Mouse (Mus musculus) lung, postnatal 0 days (tissue): Measurements from ENCODE around the gene Arhgap28.

Experiments used
- CTCF ChIP-seq: IDR thresholded peaks from 2 replicates; pipeline ENCODE4 v1.5.1; 2016; ENCODE audit warnings: antibody characterized with exemption, mild to moderate bottlenecking
- EP300 ChIP-seq: IDR thresholded peaks from 2 replicates; pipeline ENCODE4 v1.6.1; 2016; ENCODE audit warnings: antibody characterized with exemption, mild to moderate bottlenecking, control low read depth

GRCm38 (mm10) chr17:67837351-67838090, 166.4 kb downstream of the Arhgap28 start:
- TF ChIP-seq CTCF (peak; percentile 88), EP300 (no peak; the same call in 1 of the 2 replicates)
